Mouse (Mus musculus) midbrain, embryonic 13.5 days (tissue): ENCODE data around the gene Cabp7. TPM values are rescaled to one million over a fixed set of nuclear protein-coding genes. Genes with fewer than 3 reads are reported as not detected.
A peak's percentile ranks its signal among the peaks of the same experiment; 100 is the strongest.

ENCODE experiments used
- ATAC-seq: fragments of 200-750 bp; cut with Nextera tagmentation; 2 replicates; pipeline ENCODE4 v1.8.0; 2017; ENCODE audit warnings: mild to moderate bottlenecking, moderate TSS enrichment, moderate library complexity
- H3K27ac ChIP-seq: fragments of 300-500 bp; sonication (generic); 2 replicates; pipeline ENCODE4 v1.5.1; 2015; ENCODE audit warnings: inconsistent platforms, mild to moderate bottlenecking, moderate library complexity
- H3K27me3 ChIP-seq: fragments of 300-500 bp; sonication (generic); 2 replicates; pipeline ENCODE4 v1.6.1; 2015; ENCODE audit warnings: mild to moderate bottlenecking, inconsistent platforms
- H3K36me3 ChIP-seq: fragments of 300-500 bp; sonication (generic); 2 replicates; pipeline ENCODE4 v1.6.1; 2015; ENCODE audit warnings: mild to moderate bottlenecking, inconsistent platforms
- H3K4me1 ChIP-seq: fragments of 300-500 bp; sonication (generic); replicated peaks from 2 replicates; pipeline ENCODE4 v1.6.1; 2015; ENCODE audit warnings: inconsistent platforms
- H3K4me2 ChIP-seq: fragments of 300-500 bp; sonication (generic); replicated peaks from 2 replicates; pipeline ENCODE4 v1.6.1; 2015; ENCODE audit warnings: moderate library complexity, mild to moderate bottlenecking, inconsistent platforms
- H3K4me3 ChIP-seq: fragments of 300-500 bp; sonication (generic); replicated peaks from 2 replicates; pipeline ENCODE4 v1.5.1; 2015; ENCODE audit warnings: mild to moderate bottlenecking, inconsistent platforms
- H3K9ac ChIP-seq: fragments of 300-500 bp; sonication (generic); replicated peaks from 2 replicates; pipeline ENCODE4 v1.6.1; 2015; ENCODE audit warnings: mild to moderate bottlenecking, inconsistent platforms
- H3K9me3 ChIP-seq: fragments of 300-500 bp; sonication (generic); 2 replicates; pipeline ENCODE4 v1.6.1; 2016; ENCODE audit warnings: mild to moderate bottlenecking, inconsistent platforms
- WGBS: fragments of 180-500 bp; shearing (Covaris S2); methylation state at CpG from one replicate; pipeline ENCODE4 v1.1.7; 2015; 5-methylcytosine and 5-hydroxymethylcytosine counted together
- polyA plus RNA-seq: library from polyadenylated mRNA; unstranded; fragments of >200 nt; fragmentation: Nextera tagmentation; extraction: Ambion mirVana; gene quantifications from 2 replicates; pipeline ENCODE4 v1.2.1, GENCODE M21; 2015

Gene Cabp7
- polyA plus RNA-seq, 1 experiment from 2014 or later: 0.69 TPM

GRCm38 (mm10) chr11:4763631-4764030 lies 17.1 kb upstream of the Cabp7 start:
- H3K27me3 ChIP-seq: no peaks in the 10 kb centered on the region
- no peak overlapping the region for H3K9ac ChIP-seq
- WGBS: 21% methylated on average over 5 of the region's 5 CpGs
- peaks cover 17% of the 10 kb centered on the region for H3K36me3 ChIP-seq
- no peak for ATAC-seq
- H3K4me3 ChIP-seq: no peak overlapping the region
- peak overlapping the region; percentile 19; the same call in 1 of the 2 replicates for H3K27ac ChIP-seq
- no peaks in the 10 kb centered on the region for H3K9me3 ChIP-seq
- H3K4me1 ChIP-seq: peaks cover 37% of the 10 kb centered on the region
- no peak overlapping the region for H3K4me2 ChIP-seq

GRCm38 (mm10) chr11:4762511-4762910 lies 15.9 kb upstream of the Cabp7 start:
- H3K4me2 ChIP-seq: no peak overlapping the region
- no peak overlapping the region for H3K9ac ChIP-seq
- no peaks in the 10 kb centered on the region for H3K27me3 ChIP-seq
- H3K27ac ChIP-seq: peak overlapping the region; percentile 72
- H3K4me3 ChIP-seq: no peak overlapping the region
- no peak for ATAC-seq
- 17% methylated on average over 2 of the region's 2 CpGs for WGBS
- H3K4me1 ChIP-seq: peaks cover 39% of the 10 kb centered on the region
- H3K9me3 ChIP-seq: no peaks in the 10 kb centered on the region
- H3K36me3 ChIP-seq: peaks cover 8% of the 10 kb centered on the region; the same call in 1 of the 2 replicates

DNA sequence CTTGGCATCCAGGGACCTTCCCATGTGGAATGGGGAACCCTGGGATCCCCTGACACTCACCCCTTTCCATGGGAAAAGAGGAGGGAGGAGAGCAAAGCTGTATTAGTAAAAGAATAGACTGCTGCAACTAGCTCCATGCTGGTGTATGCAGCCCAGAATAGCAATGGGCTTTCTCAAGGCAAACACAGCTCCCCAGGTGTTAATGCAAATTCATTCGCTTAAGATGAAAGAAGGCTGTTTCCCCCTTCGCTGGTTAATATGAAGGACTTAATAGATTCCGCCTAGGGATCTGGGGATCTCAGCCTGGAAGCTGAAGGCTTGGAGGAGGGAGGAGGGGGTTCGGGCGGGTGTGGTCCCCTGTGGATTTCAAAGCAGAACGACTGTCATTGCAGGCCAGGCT lies 15.4 kb upstream of the Cabp7 start:
- no peaks in the 10 kb centered on the region for H3K9me3 ChIP-seq
- H3K27me3 ChIP-seq: no peaks in the 10 kb centered on the region
- 0 out of 2 replicates have a peak, but pooled peaks cover 3% of the 10 kb centered on the region for H3K36me3 ChIP-seq
- H3K9ac ChIP-seq: peak overlapping the region; percentile 51; the same call in 1 of the 2 replicates
- H3K4me1 ChIP-seq: peaks cover 39% of the 10 kb centered on the region
- H3K4me2 ChIP-seq: no peak overlapping the region
- 11% methylated on average over 6 of the region's 6 CpGs for WGBS
- no peak overlapping the region for H3K4me3 ChIP-seq
- peak; percentile 61 for ATAC-seq
- H3K27ac ChIP-seq: peak overlapping the region; percentile 84

DNA sequence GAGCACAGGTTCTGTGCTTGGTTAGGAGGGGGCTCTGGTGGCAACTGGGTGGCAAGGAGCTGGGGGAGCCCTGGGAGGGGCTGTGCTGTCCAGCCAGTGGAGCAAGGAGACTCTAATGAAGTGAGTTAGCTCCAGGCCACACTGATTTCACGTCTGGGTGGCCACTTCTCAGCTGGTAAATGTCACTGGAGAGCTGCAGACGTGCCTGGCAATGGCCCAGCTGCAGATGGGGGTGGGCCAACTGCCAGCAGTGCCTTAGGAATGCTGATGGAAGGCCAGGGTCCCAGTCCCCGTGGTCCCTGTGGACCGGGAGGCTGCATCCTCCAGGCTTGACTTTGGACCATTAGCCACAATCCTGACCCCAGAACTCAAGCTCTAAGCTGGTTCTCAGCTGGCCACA lies 13.9 kb upstream of the Cabp7 start:
- Histone ChIP-seq H3K9ac (no peak overlapping the region), H3K9me3 (no peaks in the 10 kb centered on the region), H3K4me3 (no peak overlapping the region), H3K27me3 (no peaks in the 10 kb centered on the region), H3K36me3 (no peaks in the 10 kb centered on the region), H3K4me2 (no peak overlapping the region), H3K27ac (0 out of 2 replicates have a peak overlapping the region, but pooled peaks have one; percentile 4), H3K4me1 (peaks cover 41% of the 10 kb centered on the region)
- 23% methylated on average over 4 of the region's 4 CpGs for WGBS
- ATAC-seq: no peak

- WGBS: 48% methylated on average over 4 of the region's 4 CpGs
- H3K9me3 ChIP-seq: no peaks in the 10 kb centered on the region
- H3K4me1 ChIP-seq: peaks cover 38% of the 10 kb centered on the region
- H3K27ac ChIP-seq: no peak overlapping the region
- H3K27me3 ChIP-seq: no peaks in the 10 kb centered on the region
- ATAC-seq: no peak
- H3K4me3 ChIP-seq: no peak overlapping the region
- no peak overlapping the region for H3K9ac ChIP-seq
- H3K36me3 ChIP-seq: no peaks in the 10 kb centered on the region
- H3K4me2 ChIP-seq: no peak overlapping the region
These were observed 11.2 kb upstream of the Cabp7 start for GRCm38 (mm10) chr11:4757789-4758158.

GRCm38 (mm10) chr11:4756984-4757788 lies 10.6 kb upstream of the Cabp7 start:
- Histone ChIP-seq H3K4me1 (peaks cover 34% of the 10 kb centered on the region), H3K9ac (no peak overlapping the region), H3K9me3 (no peaks in the 10 kb centered on the region), H3K4me3 (no peak overlapping the region), H3K27ac (no peak overlapping the region), H3K27me3 (no peaks in the 10 kb centered on the region), H3K36me3 (no peaks in the 10 kb centered on the region), H3K4me2 (no peak overlapping the region)
- 78% methylated on average over 11 of the region's 11 CpGs for WGBS
- ATAC-seq: no peak

GRCm38 (mm10) chr11:4756460-4756859 lies 9.9 kb upstream of the Cabp7 start:
- H3K36me3 ChIP-seq: no peaks in the 10 kb centered on the region
- H3K4me2 ChIP-seq: no peak overlapping the region
- no peak overlapping the region for H3K4me3 ChIP-seq
- ATAC-seq: no peak
- H3K9ac ChIP-seq: no peak overlapping the region
- no peaks in the 10 kb centered on the region for H3K27me3 ChIP-seq
- peaks cover 27% of the 10 kb centered on the region for H3K4me1 ChIP-seq
- no peaks in the 10 kb centered on the region for H3K9me3 ChIP-seq
- WGBS: 85% methylated on average over 9 of the region's 9 CpGs
- no peak overlapping the region for H3K27ac ChIP-seq

DNA sequence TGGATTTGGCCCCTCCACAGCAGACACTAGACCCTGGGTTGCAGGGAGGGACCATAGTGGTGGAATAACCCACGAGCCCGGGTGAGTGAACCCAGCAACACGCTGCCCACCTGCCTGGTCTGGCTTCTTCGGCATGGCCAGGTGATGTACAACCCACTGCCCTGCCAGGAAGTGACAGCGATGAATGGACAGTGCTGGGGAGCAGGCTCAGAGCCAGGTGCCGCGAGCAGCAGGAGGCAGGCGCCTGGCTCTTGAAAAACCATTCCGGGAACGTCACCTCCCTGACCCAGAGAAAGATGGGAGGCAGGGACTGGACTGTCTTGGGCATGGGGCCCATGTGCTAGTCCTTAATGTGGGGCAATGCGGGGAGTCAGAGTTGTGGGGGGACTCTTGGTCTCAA lies 8.3 kb upstream of the Cabp7 start:
- no peak overlapping the region for H3K4me3 ChIP-seq
- H3K27me3 ChIP-seq: peaks cover 6% of the 10 kb centered on the region
- WGBS: 83% methylated on average over 11 of the region's 11 CpGs
- no peak overlapping the region for H3K27ac ChIP-seq
- H3K4me2 ChIP-seq: no peak overlapping the region
- no peaks in the 10 kb centered on the region for H3K36me3 ChIP-seq
- ATAC-seq: no peak
- no peak overlapping the region for H3K9ac ChIP-seq
- H3K9me3 ChIP-seq: no peaks in the 10 kb centered on the region
- peaks cover 22% of the 10 kb centered on the region for H3K4me1 ChIP-seq

DNA sequence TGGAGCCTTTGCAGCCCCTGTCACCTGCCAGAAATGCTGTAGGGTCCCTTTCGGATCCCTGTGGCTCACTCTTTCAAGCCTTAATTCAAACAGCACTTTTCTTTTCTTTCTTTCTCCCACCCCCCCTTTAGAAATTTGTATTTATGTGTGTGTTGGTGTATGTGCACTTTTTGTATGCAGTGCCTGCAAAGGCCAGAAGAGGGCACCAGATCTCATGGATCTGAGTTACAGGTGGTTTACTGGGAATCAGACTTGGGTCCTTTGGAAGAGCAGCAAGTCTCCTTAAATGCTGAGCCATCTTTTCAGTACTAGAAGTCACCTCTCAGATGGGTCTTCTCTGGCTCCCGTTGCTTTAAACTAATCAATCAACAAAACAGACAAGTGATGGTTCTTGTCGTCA lies 7.5 kb upstream of the Cabp7 start:
- Histone ChIP-seq H3K4me2 (no peak overlapping the region), H3K9me3 (no peaks in the 10 kb centered on the region), H3K27me3 (peaks cover 14% of the 10 kb centered on the region), H3K36me3 (no peaks in the 10 kb centered on the region), H3K4me1 (peaks cover 22% of the 10 kb centered on the region), H3K4me3 (no peak overlapping the region), H3K9ac (no peak overlapping the region), H3K27ac (no peak overlapping the region)
- no peak for ATAC-seq
- 96% methylated on average over 3 of the region's 3 CpGs for WGBS

- no peak overlapping the region for H3K9ac ChIP-seq
- peaks cover 25% of the 10 kb centered on the region for H3K4me1 ChIP-seq
- ATAC-seq: no peak
- no peaks in the 10 kb centered on the region for H3K9me3 ChIP-seq
- H3K27me3 ChIP-seq: peaks cover 26% of the 10 kb centered on the region
- no peak overlapping the region for H3K4me3 ChIP-seq
- H3K4me2 ChIP-seq: no peak overlapping the region
- H3K36me3 ChIP-seq: no peaks in the 10 kb centered on the region
- 29% methylated on average over 10 of the region's 10 CpGs for WGBS
- no peak overlapping the region for H3K27ac ChIP-seq
These were observed 6.3 kb upstream of the Cabp7 start for GRCm38 (mm10) chr11:4752836-4753235.

DNA sequence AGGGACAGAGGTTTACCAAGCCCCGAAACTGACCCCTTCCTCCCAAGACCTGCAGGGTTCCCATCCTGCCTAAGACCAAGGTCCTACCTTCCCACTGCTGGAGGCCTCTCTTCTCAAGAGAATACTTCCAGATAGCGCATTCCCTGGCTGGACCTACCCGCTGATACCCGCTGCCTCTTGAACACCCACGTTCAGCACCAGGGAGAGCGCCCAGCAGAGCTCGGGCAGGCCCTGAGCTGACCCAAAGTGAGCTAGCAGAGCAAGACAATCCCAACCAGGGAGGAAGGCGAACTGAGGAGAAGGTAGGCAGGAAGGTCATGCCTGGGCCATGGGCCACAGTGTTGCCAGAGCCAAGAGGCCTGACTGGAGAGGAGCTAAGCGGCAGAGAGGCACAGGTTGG lies 3.7 kb upstream of the Cabp7 start:
- Histone ChIP-seq H3K4me2 (no peak overlapping the region), H3K27ac (no peak overlapping the region), H3K36me3 (no peaks in the 10 kb centered on the region), H3K4me3 (no peak overlapping the region), H3K27me3 (peaks cover 51% of the 10 kb centered on the region), H3K4me1 (peaks cover 42% of the 10 kb centered on the region), H3K9ac (no peak overlapping the region), H3K9me3 (no peaks in the 10 kb centered on the region)
- WGBS: 11% methylated on average over 9 of the region's 9 CpGs
- no peak for ATAC-seq

- H3K9ac ChIP-seq: peak overlapping the region; percentile 68; the same call in 1 of the 2 replicates
- under 1% methylated on average over 12 of the region's 12 CpGs for WGBS
- H3K9me3 ChIP-seq: no peaks in the 10 kb centered on the region
- no peak overlapping the region for H3K27ac ChIP-seq
- 0 out of 2 replicates have a peak, but pooled peaks have one; percentile 4 for ATAC-seq
- H3K27me3 ChIP-seq: peaks cover 79% of the 10 kb centered on the region
- peak overlapping the region; percentile 99 for H3K4me2 ChIP-seq
- H3K36me3 ChIP-seq: no peaks in the 10 kb centered on the region
- H3K4me1 ChIP-seq: peaks cover 38% of the 10 kb centered on the region
- peak overlapping the region; percentile 63 for H3K4me3 ChIP-seq
These were observed 707 bp upstream of the Cabp7 start for GRCm38 (mm10) chr11:4747285-4747684.
